Mouse (Mus musculus) lung, embryonic 14.5 days (tissue): ENCODE data around the gene Tacc2. TPM values are rescaled to one million over a fixed set of nuclear protein-coding genes. Genes with fewer than 3 reads are reported as not detected.

Experiments
- ATAC-seq: fragments of 200-750 bp; cut with Nextera tagmentation; 2 replicates; pipeline ENCODE4 v1.8.0; 2017; ENCODE audit warnings: mild to moderate bottlenecking, moderate TSS enrichment, moderate library complexity; ENCODE audit not compliant: insufficient read depth
- DNase-seq: peaks from one replicate; pipeline ENCODE4 v3.0.0-alpha.2; 2015
- H3K27ac ChIP-seq: fragments of 300-500 bp; sonication (generic); 2 replicates; pipeline ENCODE4 v1.5.1; 2014; ENCODE audit warnings: low read depth, mild to moderate bottlenecking, moderate library complexity
- H3K27me3 ChIP-seq: fragments of 300-500 bp; sonication (generic); 2 replicates; pipeline ENCODE4 v1.6.1; 2014; ENCODE audit warnings: low read length, control low read depth; ENCODE audit not compliant: insufficient read depth
- H3K36me3 ChIP-seq: fragments of 300-500 bp; sonication (generic); 2 replicates; pipeline ENCODE4 v1.6.1; 2014; ENCODE audit warnings: control low read depth; ENCODE audit not compliant: insufficient read depth
- H3K4me1 ChIP-seq: fragments of 300-500 bp; sonication (generic); 2 replicates; pipeline ENCODE4 v1.6.1; 2014; ENCODE audit warnings: antibody characterized with exemption, control low read depth; ENCODE audit not compliant: insufficient read depth
- H3K4me2 ChIP-seq: fragments of 300-500 bp; sonication (generic); 2 replicates; pipeline ENCODE4 v1.6.1; 2014; ENCODE audit warnings: mild to moderate bottlenecking
- H3K4me3 ChIP-seq: fragments of 300-500 bp; sonication (generic); 2 replicates; pipeline ENCODE4 v1.5.1; 2014; ENCODE audit warnings: low read depth, low read length
- H3K9ac ChIP-seq: fragments of 300-500 bp; sonication (generic); 2 replicates; pipeline ENCODE4 v1.6.1; 2014
- H3K9me3 ChIP-seq: fragments of 300-500 bp; sonication (generic); 2 replicates; pipeline ENCODE4 v1.6.1; 2016; ENCODE audit warnings: low read depth, low read length, control low read depth
- CTCF ChIP-seq: IDR thresholded peaks from 2 replicates; pipeline ENCODE4 v1.5.1; 2016; ENCODE audit warnings: antibody characterized with exemption, low read depth
- WGBS: fragments of 180-500 bp; shearing (Covaris S2); extraction: QIAGEN DNeasy Blood & Tissue Kit; methylation state at CpG from one replicate; pipeline ENCODE4 v1.1.7; 2014; 5-methylcytosine and 5-hydroxymethylcytosine counted together
- polyA plus RNA-seq: library from polyadenylated mRNA; unstranded; fragments of >200 nt; fragmentation: Nextera tagmentation; extraction: Ambion mirVana; gene quantifications from 2 replicates; pipeline ENCODE4 v1.2.1, GENCODE M21; 2014

Tacc2 gene
- polyA plus RNA-seq, 1 experiment from 2014 or later: 32.6 TPM

DNA sequence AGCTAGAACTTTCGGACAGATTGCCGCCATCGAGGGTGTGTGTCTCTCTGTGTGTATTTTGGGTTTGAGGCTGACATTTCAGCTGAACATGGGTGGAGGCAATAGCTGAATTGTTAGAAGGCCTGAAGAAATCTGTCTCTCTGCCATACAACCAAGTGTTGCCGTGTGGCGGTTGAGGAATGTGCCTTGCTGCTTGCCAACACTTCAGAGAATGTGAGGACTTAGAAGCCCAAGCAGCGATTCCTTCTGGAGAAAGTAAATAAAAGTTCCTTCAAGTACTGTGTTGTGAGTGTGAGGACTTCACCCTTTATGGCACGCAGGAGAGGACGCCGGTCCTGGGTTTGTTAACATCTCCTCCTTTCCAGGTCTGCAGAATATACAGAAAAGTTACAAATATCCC, 63.4 kb downstream of the Tacc2 start:
- Histone ChIP-seq H3K36me3 (no peaks in the 10 kb centered on the region), H3K4me3 (no peak overlapping the region), H3K4me1 (peaks cover 4% of the 10 kb centered on the region), H3K4me2 (no peak overlapping the region; the same call in 1 of the 2 replicates), H3K27me3 (no peaks in the 10 kb centered on the region), H3K27ac (peak overlapping the region; percentile 78), H3K9ac (no peak overlapping the region), H3K9me3 (no peaks in the 10 kb centered on the region)
- no peak for TF ChIP-seq CTCF
- peak; percentile 69 for DNase-seq
- ATAC-seq: peak; percentile 18; the same call in 1 of the 2 replicates
- 56% methylated on average over 9 of the region's 9 CpGs for WGBS

GRCm38 (mm10) chr7:130645332-130645993, 68.2 kb downstream of the Tacc2 start:
- Histone ChIP-seq H3K9ac (peak overlapping the region; percentile 94), H3K9me3 (no peaks in the 10 kb centered on the region), H3K36me3 (no peaks in the 10 kb centered on the region), H3K4me2 (peak overlapping the region; percentile 94), H3K4me1 (peaks cover 13% of the 10 kb centered on the region), H3K27ac (peak overlapping the region; percentile 99), H3K27me3 (no peaks in the 10 kb centered on the region), H3K4me3 (peak overlapping the region; percentile 68)
- ATAC-seq (peak; percentile 38), DNase-seq (peak; percentile 68)
- TF ChIP-seq CTCF: no peak
- 9% methylated on average over 15 of the region's 15 CpGs for WGBS

- no peaks in the 10 kb centered on the region for H3K9me3 ChIP-seq
- peaks cover 11% of the 10 kb centered on the region for H3K4me1 ChIP-seq
- under 1% methylated on average over 54 of the region's 55 CpGs for WGBS
- DNase-seq (peak; percentile 86), ATAC-seq (peak; percentile 90)
- H3K27ac ChIP-seq: peak overlapping the region; percentile 99
- peak overlapping the region; percentile 94 for H3K9ac ChIP-seq
- no peaks in the 10 kb centered on the region for H3K27me3 ChIP-seq
- no peaks in the 10 kb centered on the region for H3K36me3 ChIP-seq
- peak; percentile 52 for TF ChIP-seq CTCF
- peak overlapping the region; percentile 68 for H3K4me3 ChIP-seq
- peak overlapping the region; percentile 94 for H3K4me2 ChIP-seq
Observed at GRCm38 (mm10) chr7:130645994-130646761, 68.9 kb downstream of the Tacc2 start.

GRCm38 (mm10) chr7:130646762-130647139, 69.5 kb downstream of the Tacc2 start:
- DNase-seq: peak; percentile 94
- peak overlapping the region; percentile 94 for H3K9ac ChIP-seq
- peak; percentile 76 for ATAC-seq
- peak overlapping the region; percentile 99 for H3K27ac ChIP-seq
- peak overlapping the region; percentile 94 for H3K4me2 ChIP-seq
- H3K27me3 ChIP-seq: no peaks in the 10 kb centered on the region
- WGBS: 1% methylated on average over 17 of the region's 18 CpGs
- peak overlapping the region; percentile 68 for H3K4me3 ChIP-seq
- no peaks in the 10 kb centered on the region for H3K36me3 ChIP-seq
- TF ChIP-seq CTCF: no peak
- no peaks in the 10 kb centered on the region for H3K9me3 ChIP-seq
- H3K4me1 ChIP-seq: peaks cover 10% of the 10 kb centered on the region

DNA sequence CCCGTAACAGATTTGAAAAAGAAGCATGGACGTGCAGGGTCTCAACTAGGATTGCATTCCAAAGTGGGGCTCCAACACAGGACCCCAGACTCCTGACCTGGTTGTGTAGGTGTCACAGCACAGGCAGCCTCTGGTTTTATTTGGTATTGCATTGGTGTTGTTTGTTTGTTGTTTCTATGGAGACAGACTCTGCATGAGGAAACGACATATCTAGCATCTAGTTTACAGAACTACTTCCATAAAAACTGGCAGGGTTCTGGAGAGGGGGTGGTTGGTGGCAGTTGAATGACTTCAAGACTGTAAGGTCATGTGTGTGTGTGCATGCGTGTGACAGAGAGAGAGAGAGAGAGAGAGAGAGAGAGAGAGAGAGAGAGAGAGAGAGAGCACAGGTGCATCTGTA, 70.8 kb downstream of the Tacc2 start:
- no peak for TF ChIP-seq CTCF
- Histone ChIP-seq H3K4me1 (peaks cover 10% of the 10 kb centered on the region), H3K36me3 (no peaks in the 10 kb centered on the region), H3K9me3 (no peaks in the 10 kb centered on the region), H3K27me3 (no peaks in the 10 kb centered on the region), H3K9ac (no peak overlapping the region), H3K4me3 (no peak overlapping the region), H3K27ac (no peak overlapping the region), H3K4me2 (peak overlapping the region; percentile 94)
- DNase-seq (no peak), ATAC-seq (no peak)
- 68% methylated on average over 4 of the region's 4 CpGs for WGBS

GRCm38 (mm10) chr7:130649257-130649656, 72.0 kb downstream of the Tacc2 start:
- H3K27ac ChIP-seq: 0 out of 2 replicates have a peak overlapping the region, but pooled peaks have one; percentile 8
- no peaks in the 10 kb centered on the region for H3K9me3 ChIP-seq
- H3K36me3 ChIP-seq: no peaks in the 10 kb centered on the region
- no peak for DNase-seq
- ATAC-seq: no peak
- 42% methylated on average over 7 of the region's 7 CpGs for WGBS
- H3K27me3 ChIP-seq: no peaks in the 10 kb centered on the region
- H3K4me3 ChIP-seq: no peak overlapping the region
- no peak for TF ChIP-seq CTCF
- peaks cover 10% of the 10 kb centered on the region for H3K4me1 ChIP-seq
- H3K4me2 ChIP-seq: no peak overlapping the region
- H3K9ac ChIP-seq: peak overlapping the region; percentile 6; the same call in 1 of the 2 replicates

DNA sequence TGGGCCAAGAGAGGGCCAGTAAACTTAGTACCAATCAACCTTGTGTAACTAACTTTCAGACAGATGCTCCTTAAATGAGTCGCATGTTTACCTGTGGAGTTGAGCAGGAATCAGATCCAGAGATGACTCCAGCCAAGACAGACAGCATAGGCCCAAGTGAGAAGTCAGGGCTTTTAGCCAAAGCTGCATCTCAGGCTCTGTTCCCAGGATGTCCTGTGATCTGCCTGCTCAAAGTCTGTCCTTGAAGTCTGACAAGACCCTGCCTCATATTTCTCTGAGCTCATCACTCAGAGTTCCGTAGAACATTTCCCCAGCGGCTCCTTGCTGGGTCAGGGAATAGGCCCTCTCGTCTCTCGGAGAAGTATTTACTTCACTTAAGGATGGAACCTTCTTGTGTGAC, 73.4 kb downstream of the Tacc2 start:
- H3K27ac ChIP-seq: no peak overlapping the region
- H3K9me3 ChIP-seq: no peaks in the 10 kb centered on the region
- no peak for TF ChIP-seq CTCF
- H3K36me3 ChIP-seq: no peaks in the 10 kb centered on the region
- DNase-seq (no peak), ATAC-seq (no peak)
- peaks cover 21% of the 10 kb centered on the region for H3K4me1 ChIP-seq
- no peak overlapping the region for H3K9ac ChIP-seq
- no peak overlapping the region for H3K4me2 ChIP-seq
- 66% methylated on average over 5 of the region's 5 CpGs for WGBS
- H3K27me3 ChIP-seq: no peaks in the 10 kb centered on the region
- no peak overlapping the region for H3K4me3 ChIP-seq
